Mouse (Mus musculus) gastrocnemius, postnatal 4 days (tissue): ENCODE measurements around the gene Smad6. TPM values are rescaled to one million over a fixed set of nuclear protein-coding genes. Genes with fewer than 3 reads are reported as not detected.

Source experiments
- DNase-seq, 2 experiments: peaks; one replicate each; pipeline ENCODE4 v3.0.0; 2021 to 2022; ENCODE audit warnings: low spot score in 2 of 2, mixed read lengths in 2 of 2
- total RNA-seq, 2 experiments: library from RNA; stranded (reverse); gene quantifications; 2 replicates each; pipeline ENCODE4 v1.2.3; 2021

Gene Smad6
- total RNA-seq, 2 experiments from 2014 or later = 5.6 to 7.2 TPM

DNA sequence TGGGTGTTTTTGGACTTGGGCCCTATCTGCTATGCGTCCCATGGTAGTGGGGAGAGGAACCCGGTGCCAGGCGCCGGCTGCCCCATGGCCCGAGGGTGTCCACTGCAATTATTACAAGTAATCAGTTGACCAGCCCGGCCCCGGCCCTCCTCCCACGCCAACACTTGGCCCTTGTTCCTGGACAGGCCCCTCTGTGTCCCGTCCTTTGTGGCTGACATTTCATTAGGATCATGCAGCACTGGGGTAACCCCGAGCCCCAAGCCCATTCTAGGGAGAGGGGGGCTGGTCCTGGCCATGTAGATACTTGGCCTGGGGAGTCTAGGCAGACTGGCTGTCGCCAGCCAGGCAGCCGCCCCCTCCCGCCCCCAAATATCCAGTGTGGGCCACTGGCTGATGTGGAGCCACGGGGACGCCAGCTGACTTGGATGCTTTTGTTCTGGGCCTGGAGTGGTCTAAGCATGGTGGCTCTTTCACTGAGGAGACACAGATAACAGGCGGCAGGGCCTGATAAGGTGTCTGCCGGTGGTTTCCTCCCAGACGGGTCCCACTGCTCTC lies 102.8 kb downstream of the Smad6 start:
- DNase-seq = no peak

DNA sequence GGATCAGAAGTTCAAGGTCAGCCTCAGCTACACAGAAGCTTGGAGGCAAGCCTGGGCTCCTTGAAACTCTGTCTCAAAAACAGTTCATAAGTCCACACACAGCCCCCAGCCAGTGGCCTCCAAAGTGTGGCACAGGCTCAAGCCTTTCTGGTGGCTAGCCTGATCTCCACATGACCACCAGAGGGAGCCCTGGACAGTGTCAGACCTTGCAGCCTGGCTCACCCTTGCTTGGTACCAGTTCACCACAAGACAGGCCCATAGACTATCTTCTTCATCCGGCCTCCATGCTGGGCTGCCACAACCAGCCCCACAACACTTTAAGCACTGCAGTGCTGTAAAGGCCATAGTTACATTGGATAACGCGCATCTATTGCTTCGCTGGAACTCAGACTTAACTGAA lies 103.6 kb downstream of the Smad6 start:
- peak; percentile 63 to 84 for DNase-seq

DNA sequence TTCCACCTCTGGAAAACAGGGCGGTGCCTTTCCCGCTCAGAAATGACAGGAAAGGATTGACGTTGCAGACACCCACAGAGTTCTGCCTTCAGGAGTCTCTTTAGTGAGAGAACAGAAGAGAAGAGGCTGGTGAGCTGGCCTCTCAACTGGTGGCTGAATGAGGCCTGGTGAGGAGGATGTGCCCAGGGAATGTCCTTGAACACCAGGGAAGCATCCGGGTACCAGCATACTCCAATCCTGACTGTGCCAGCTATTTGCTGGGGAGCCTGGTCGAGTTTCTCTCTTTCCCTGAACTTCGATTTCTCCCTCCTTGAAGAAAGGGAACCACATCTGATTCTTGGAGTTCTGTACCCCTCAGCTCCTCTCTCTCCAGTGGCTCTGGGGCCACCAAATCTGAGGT lies 105.4 kb downstream of the Smad6 start:
- DNase-seq = no peak

DNA sequence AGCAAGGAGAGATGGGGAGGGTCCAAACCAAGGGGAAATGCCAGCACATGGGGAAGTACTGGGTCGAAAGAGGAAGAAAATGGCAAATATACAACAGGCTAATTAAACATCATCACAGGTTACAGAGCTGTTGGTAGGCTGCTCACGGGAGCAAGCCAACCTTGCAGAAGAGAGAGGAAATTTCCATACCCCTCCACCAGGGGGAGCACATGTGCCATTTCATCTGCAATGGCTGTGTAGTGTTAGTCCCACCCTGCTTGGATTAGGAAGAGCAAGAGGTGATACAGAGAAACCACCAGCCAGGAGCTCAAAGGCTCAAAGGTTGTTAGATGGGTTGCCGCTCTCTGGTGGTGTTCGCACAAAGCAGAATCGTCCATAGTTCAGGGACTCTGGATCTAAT lies 105.9 kb downstream of the Smad6 start:
- DNase-seq = peak in 1 of 2 experiments; percentile 47

DNA sequence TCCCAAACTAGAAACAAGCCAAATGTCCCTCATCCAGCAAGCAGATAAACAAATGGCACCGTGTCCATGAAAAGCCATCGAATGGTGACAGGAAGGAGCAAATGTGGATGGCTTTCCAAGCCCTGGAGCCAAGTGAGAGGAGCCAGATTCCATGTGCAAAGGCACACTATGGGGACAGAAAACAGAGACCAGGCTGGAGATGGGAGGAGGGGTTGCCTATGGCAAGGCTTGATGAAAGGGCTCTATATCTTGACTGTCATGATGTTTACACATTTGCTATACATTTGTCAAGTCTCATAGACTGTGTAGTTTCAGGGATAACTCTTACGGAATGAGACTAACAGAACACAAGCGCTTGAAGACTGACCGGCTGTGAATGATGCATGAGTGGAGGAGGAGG lies 106.9 kb downstream of the Smad6 start:
- no peak for DNase-seq

DNA sequence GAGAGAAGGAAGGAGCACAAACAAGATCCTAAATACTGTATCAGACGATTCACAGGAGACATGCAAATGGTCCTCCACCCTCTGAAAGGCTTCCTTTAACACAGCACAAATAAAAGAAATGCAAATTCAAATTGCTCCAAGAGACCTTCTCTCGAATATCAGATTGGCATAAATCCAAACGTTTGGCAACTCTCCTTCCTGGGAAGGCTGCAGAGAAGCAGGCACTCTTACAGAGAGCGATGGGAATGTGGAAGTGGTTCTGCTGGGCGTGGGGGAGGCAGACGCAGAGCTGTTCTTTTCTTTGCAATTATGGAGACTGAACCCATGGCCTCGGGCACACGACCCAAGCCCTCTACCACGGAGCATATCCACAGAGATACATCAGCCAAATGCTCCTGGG lies 109.8 kb downstream of the Smad6 start:
- DNase-seq = no peak

DNA sequence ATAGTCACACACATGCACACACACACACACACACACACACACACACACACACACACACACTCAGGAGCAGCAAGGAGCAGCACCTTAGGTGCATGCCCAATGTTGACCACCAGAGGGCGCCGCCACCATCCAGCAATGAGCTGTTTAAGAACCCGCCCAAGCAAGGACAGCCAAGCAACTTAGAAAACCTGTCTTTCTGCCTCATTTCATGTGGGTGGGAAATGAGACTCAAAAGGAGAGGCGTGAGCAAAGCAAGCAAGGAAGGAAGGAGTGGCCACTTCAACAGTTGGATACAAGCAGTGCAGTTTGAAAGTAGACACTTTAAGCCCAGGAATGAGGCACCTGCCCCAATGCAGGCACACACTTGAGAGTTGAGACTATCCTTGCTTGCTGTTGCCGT lies 112.2 kb downstream of the Smad6 start:
- DNase-seq = peak; percentile 66 to 79

DNA sequence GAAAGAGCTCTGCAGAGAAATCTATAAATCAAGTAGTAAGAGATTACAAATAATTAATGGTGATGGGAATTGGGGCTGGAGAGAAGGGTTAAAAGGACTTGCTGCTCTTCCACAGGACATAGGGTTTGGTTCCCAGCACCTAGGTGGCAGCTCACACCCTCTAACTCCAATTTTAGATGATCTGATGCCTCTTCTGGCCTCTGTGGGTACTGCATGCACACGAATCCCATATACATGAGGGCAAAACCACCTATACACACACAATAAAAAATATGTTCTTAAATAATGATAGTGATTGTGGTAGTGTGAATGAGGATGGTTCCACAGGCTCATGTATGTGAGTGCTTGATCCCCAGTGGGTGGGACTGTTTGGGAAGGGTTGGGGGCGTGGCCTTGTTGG lies 117.3 kb downstream of the Smad6 start:
- no peak for DNase-seq

Other genes with a start within 250 kb of the Smad6 start
- gene Lctl, start 95.1 kb upstream of the Smad6 start, total RNA-seq = 1 to 10 TPM in 1 of 2 experiments, under 1 TPM in 1; 0.52 to 1.2 TPM
- gene Zwilch, start 151.0 kb upstream of the Smad6 start, total RNA-seq = 10 to 100 TPM in 1 of 2 experiments, 1 to 10 TPM in 1; 10.0 to 11.2 TPM
- 1,000 to 10,000 TPM in 1 of 2 experiments, 100 to 1,000 TPM in 1; 987 to 1,060 TPM for gene Rpl4, start 151.3 kb upstream of the Smad6 start, total RNA-seq
- gene Snapc5, start 157.2 kb upstream of the Smad6 start, total RNA-seq = 10 to 100 TPM; 16.7 to 20.7 TPM
- gene Uchl4, start 213.1 kb upstream of the Smad6 start, total RNA-seq = 1 to 10 TPM; 1.9 to 2.9 TPM
- 100 to 1,000 TPM; 113 to 118 TPM for gene Map2k1, start 231.6 kb upstream of the Smad6 start, total RNA-seq